Mouse (Mus musculus) liver, embryonic 12.5 days (tissue): Measurements from ENCODE around the gene Swsap1. TPM values are rescaled to one million over a fixed set of nuclear protein-coding genes. Genes with fewer than 3 reads are reported as not detected.

Experiments used
- ATAC-seq: fragments of 200-750 bp; cut with Nextera tagmentation; 2 replicates; pipeline ENCODE4 v1.8.0; 2017; ENCODE audit warnings: moderate number of reproducible peaks, mild to moderate bottlenecking, moderate library complexity
- H3K27ac ChIP-seq: fragments of 300-500 bp; sonication (generic); 2 replicates; pipeline ENCODE4 v1.5.1; 2016; ENCODE audit warnings: mild to moderate bottlenecking
- H3K27me3 ChIP-seq: fragments of 300-500 bp; sonication (generic); replicated peaks from 2 replicates; pipeline ENCODE4 v1.6.1; 2016; ENCODE audit warnings: mild to moderate bottlenecking, moderate library complexity
- H3K36me3 ChIP-seq: fragments of 300-500 bp; sonication (generic); 2 replicates; pipeline ENCODE4 v1.6.1; 2016; ENCODE audit warnings: mild to moderate bottlenecking, moderate library complexity
- H3K4me1 ChIP-seq: fragments of 300-500 bp; sonication (generic); 2 replicates; pipeline ENCODE4 v1.6.1; 2016
- H3K4me2 ChIP-seq: fragments of 300-500 bp; sonication (generic); 2 replicates; pipeline ENCODE4 v1.6.1; 2016; ENCODE audit warnings: mild to moderate bottlenecking, moderate library complexity
- H3K4me3 ChIP-seq: fragments of 300-500 bp; sonication (generic); 2 replicates; pipeline ENCODE4 v1.5.1; 2016; ENCODE audit warnings: mild to moderate bottlenecking, moderate library complexity
- H3K9ac ChIP-seq: fragments of 300-500 bp; sonication (generic); 2 replicates; pipeline ENCODE4 v1.6.1; 2016; ENCODE audit warnings: mild to moderate bottlenecking, moderate library complexity
- H3K9me3 ChIP-seq: fragments of 300-500 bp; sonication (generic); replicated peaks from 2 replicates; pipeline ENCODE4 v1.6.1; 2016; ENCODE audit warnings: mild to moderate bottlenecking, moderate library complexity
- WGBS: fragments of 180-500 bp; shearing (Covaris S2); methylation state at CpG from one replicate; pipeline ENCODE4 v1.1.7; 2016; ENCODE audit not compliant: insufficient replicate concordance; 5-methylcytosine and 5-hydroxymethylcytosine counted together
- polyA plus RNA-seq: library from polyadenylated mRNA; unstranded; fragments of >200 nt; fragmentation: Nextera tagmentation; extraction: Ambion mirVana; gene quantifications from 2 replicates; pipeline ENCODE4 v1.2.1, GENCODE M21; 2016

The Swsap1 gene
- polyA plus RNA-seq, 1 experiment from 2014 or later: 2.8 TPM

- H3K4me3 ChIP-seq: peak overlapping the region; percentile 74
- H3K36me3 ChIP-seq: peaks cover 36% of the 10 kb centered on the region
- WGBS: under 1% methylated on average over 18 of the region's 18 CpGs
- peak overlapping the region; percentile 97 for H3K27ac ChIP-seq
- peaks cover 45% of the 10 kb centered on the region for H3K4me1 ChIP-seq
- no peaks in the 10 kb centered on the region for H3K9me3 ChIP-seq
- H3K9ac ChIP-seq: peak overlapping the region; percentile 80
- peak overlapping the region; percentile 70 for H3K4me2 ChIP-seq
- ATAC-seq: peak; percentile 69
- no peaks in the 10 kb centered on the region; the same call in 1 of the 2 replicates for H3K27me3 ChIP-seq
These were observed 358 bp upstream of the Swsap1 start for GRCm38 (mm10) chr9:21955225-21955569.

DNA sequence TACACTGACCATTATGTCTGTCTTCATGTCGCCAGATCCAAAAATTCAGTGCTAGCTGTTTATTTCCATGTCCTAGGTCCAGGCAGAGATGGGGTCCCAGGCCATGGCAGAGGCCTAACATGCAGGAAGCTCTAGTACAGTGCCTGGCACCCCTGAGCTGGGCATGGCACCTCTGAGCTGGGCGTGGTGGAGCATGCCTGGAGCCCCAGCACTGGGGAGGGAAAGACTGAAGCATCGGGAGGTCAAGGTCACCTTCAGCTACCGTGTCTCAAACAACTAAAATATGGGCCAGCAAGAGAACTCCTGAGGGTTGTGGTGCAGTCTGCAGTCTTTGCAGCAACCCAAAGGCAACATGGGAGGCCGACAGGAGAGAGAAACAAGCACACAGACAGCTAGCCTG is 2.8 kb downstream of the Swsap1 start:
- H3K4me1 ChIP-seq: peaks cover 60% of the 10 kb centered on the region
- H3K9ac ChIP-seq: peak overlapping the region; percentile 93
- H3K4me3 ChIP-seq: peak overlapping the region; percentile 98
- WGBS: 77% methylated on average over 5 of the region's 5 CpGs
- H3K27ac ChIP-seq: peak overlapping the region; percentile 97
- H3K27me3 ChIP-seq: peaks cover 9% of the 10 kb centered on the region; the same call in 1 of the 2 replicates
- H3K4me2 ChIP-seq: peak overlapping the region; percentile 79
- peaks cover 55% of the 10 kb centered on the region for H3K36me3 ChIP-seq
- no peaks in the 10 kb centered on the region for H3K9me3 ChIP-seq
- no peak for ATAC-seq

- H3K9ac ChIP-seq: peak overlapping the region; percentile 93
- H3K27me3 ChIP-seq: peaks cover 9% of the 10 kb centered on the region; the same call in 1 of the 2 replicates
- no peaks in the 10 kb centered on the region for H3K9me3 ChIP-seq
- peak overlapping the region; percentile 79 for H3K4me2 ChIP-seq
- H3K27ac ChIP-seq: peak overlapping the region; percentile 97
- no peak for ATAC-seq
- peaks cover 68% of the 10 kb centered on the region for H3K4me1 ChIP-seq
- 95% methylated on average over 7 of the region's 7 CpGs for whole genome bisulfite sequencing
- H3K36me3 ChIP-seq: peaks cover 55% of the 10 kb centered on the region
- H3K4me3 ChIP-seq: peak overlapping the region; percentile 98
These were observed 3.7 kb downstream of the Swsap1 start for GRCm38 (mm10) chr9:21959244-21959643.

- Histone ChIP-seq H3K27ac (peak overlapping the region; percentile 97), H3K9me3 (no peaks in the 10 kb centered on the region), H3K9ac (peak overlapping the region; percentile 93), H3K4me2 (peak overlapping the region; percentile 79), H3K4me3 (peak overlapping the region; percentile 98), H3K4me1 (peaks cover 67% of the 10 kb centered on the region), H3K36me3 (peaks cover 55% of the 10 kb centered on the region), H3K27me3 (peaks cover 9% of the 10 kb centered on the region; the same call in 1 of the 2 replicates)
- WGBS: 73% methylated on average over 9 of the region's 9 CpGs
- ATAC-seq: no peak
These were observed 4.6 kb downstream of the Swsap1 start for GRCm38 (mm10) chr9:21960135-21960534.

- H3K9me3 ChIP-seq: no peaks in the 10 kb centered on the region
- no peak for ATAC-seq
- H3K4me3 ChIP-seq: peak overlapping the region; percentile 98
- H3K27ac ChIP-seq: peak overlapping the region; percentile 97
- H3K4me1 ChIP-seq: peaks cover 67% of the 10 kb centered on the region
- peak overlapping the region; percentile 79 for H3K4me2 ChIP-seq
- peaks cover 9% of the 10 kb centered on the region; the same call in 1 of the 2 replicates for H3K27me3 ChIP-seq
- H3K9ac ChIP-seq: peak overlapping the region; percentile 93
- peaks cover 55% of the 10 kb centered on the region for H3K36me3 ChIP-seq
- WGBS: 47% methylated on average over 26 of the region's 26 CpGs
These were observed 5.1 kb downstream of the Swsap1 start for GRCm38 (mm10) chr9:21960558-21961208.

- peak overlapping the region; percentile 97 for H3K27ac ChIP-seq
- H3K4me1 ChIP-seq: peaks cover 64% of the 10 kb centered on the region
- H3K9ac ChIP-seq: peak overlapping the region; percentile 93
- peaks cover 9% of the 10 kb centered on the region; the same call in 1 of the 2 replicates for H3K27me3 ChIP-seq
- peak overlapping the region; percentile 98 for H3K4me3 ChIP-seq
- H3K4me2 ChIP-seq: peak overlapping the region; percentile 79
- no peaks in the 10 kb centered on the region for H3K9me3 ChIP-seq
- H3K36me3 ChIP-seq: peaks cover 55% of the 10 kb centered on the region
- WGBS: 1% methylated on average over 35 of the region's 35 CpGs
- ATAC-seq: no peak
These were observed 5.9 kb downstream of the Swsap1 start for GRCm38 (mm10) chr9:21961366-21961980.

DNA sequence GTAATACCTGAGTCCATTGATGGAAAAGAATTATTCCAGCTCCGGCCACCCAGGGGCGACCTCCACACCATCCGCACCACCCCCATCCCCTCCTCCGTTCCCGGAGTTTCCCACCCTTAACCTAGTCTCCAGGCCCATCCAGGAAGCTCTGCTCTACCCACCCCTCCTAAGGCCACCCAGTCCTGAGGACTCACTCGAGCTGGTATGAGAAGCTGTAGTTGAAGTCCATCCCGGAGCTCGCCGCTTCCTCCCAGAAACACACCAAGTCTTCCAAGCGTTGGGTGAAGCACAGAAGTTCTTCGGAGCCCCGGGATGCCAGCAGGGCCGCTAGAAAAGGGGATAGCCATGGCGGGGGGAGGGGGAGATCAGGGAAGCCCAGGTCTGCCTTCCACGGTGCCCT is 6.5 kb downstream of the Swsap1 start:
- ATAC-seq: peak; percentile 9
- H3K36me3 ChIP-seq: peaks cover 51% of the 10 kb centered on the region
- WGBS: under 1% methylated on average over 15 of the region's 15 CpGs
- peak overlapping the region; percentile 97 for H3K27ac ChIP-seq
- H3K4me1 ChIP-seq: peaks cover 59% of the 10 kb centered on the region
- peak overlapping the region; percentile 79 for H3K4me2 ChIP-seq
- peak overlapping the region; percentile 93 for H3K9ac ChIP-seq
- H3K9me3 ChIP-seq: no peaks in the 10 kb centered on the region
- H3K4me3 ChIP-seq: peak overlapping the region; percentile 98
- H3K27me3 ChIP-seq: peaks cover 9% of the 10 kb centered on the region; the same call in 1 of the 2 replicates

DNA sequence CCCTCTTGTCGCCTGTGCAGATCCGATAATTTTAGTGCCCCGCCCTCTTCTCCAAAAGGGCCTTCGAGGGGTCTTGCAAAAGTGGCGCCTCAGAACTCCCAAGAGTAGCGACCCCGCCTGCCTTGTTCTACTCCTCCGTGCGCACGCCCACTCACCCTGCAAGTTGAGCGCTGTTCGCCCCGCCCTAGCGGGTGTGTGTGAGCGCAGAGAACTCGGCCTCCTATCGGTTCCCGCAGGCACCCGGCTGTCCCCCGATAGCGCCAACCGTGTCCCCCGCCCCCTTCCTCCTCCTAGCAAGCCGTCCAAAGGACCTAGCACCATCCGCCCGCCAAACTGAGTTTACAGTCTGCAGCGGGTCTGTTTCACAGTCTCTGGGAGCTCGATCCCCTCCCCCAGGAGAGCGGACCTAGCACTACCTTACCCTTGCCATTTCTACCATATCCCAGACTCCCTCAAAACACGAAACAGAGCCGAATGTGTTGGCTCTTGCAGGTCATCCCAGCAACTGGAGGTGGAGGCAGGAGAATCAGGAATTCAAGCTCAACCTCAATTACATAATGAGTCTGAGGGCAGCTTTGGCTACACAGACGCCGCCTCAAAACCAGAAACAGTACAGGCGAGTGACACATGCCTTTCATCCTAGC is 7.0 kb downstream of the Swsap1 start:
- peaks cover 9% of the 10 kb centered on the region; the same call in 1 of the 2 replicates for H3K27me3 ChIP-seq
- peak overlapping the region; percentile 98 for H3K4me3 ChIP-seq
- H3K4me1 ChIP-seq: peaks cover 54% of the 10 kb centered on the region
- peak overlapping the region; percentile 93 for H3K9ac ChIP-seq
- no peaks in the 10 kb centered on the region for H3K9me3 ChIP-seq
- 0% methylated on average over 34 of the region's 34 CpGs for WGBS
- H3K27ac ChIP-seq: peak overlapping the region; percentile 97
- peak overlapping the region; percentile 79 for H3K4me2 ChIP-seq
- H3K36me3 ChIP-seq: peaks cover 46% of the 10 kb centered on the region
- peak; percentile 92 for ATAC-seq

DNA sequence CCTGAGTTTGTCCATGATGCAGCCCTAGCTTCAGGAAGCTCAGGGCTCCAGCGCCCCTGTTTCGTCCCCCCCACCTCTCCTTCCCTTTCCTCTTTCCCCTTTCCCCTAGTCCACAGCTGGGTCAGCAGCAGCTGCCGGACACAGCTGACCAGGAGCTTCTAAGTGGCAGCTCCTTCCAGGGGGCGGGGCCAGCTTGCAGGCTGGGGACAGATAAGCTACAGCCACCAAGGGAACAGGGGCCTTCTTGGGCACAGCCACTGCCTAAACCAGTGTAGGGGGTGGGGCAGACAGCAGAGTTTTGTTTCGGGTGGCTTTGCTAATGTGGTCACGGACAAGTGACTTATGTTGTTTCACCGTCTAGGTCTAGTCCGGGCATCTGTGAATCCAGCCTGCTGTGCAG is 7.9 kb downstream of the Swsap1 start, which contains the start of gene Epor:
Epor (minus strand) TSS at position 90 of the 400 bp plus-strand sequence.
- H3K4me2 ChIP-seq: peak within 1 kb of the TSS; percentile 79
- WGBS: 3% methylated on average over 8 of the region's 8 CpGs
- H3K27ac ChIP-seq: peak within 1 kb of the TSS; percentile 97
- peaks cover 37% of the 10 kb centered on the region for H3K36me3 ChIP-seq
- peaks cover 9% of the 10 kb centered on the region; the same call in 1 of the 2 replicates for H3K27me3 ChIP-seq
- ATAC-seq: peak; percentile 75
- peak within 1 kb of the TSS; percentile 98 for H3K4me3 ChIP-seq
- H3K9me3 ChIP-seq: no peaks in the 10 kb centered on the region
- peaks cover 52% of the 10 kb centered on the region for H3K4me1 ChIP-seq
- peak within 1 kb of the TSS; percentile 93 for H3K9ac ChIP-seq

- Histone ChIP-seq H3K9me3 (no peaks in the 10 kb centered on the region), H3K4me2 (no peak overlapping the region), H3K4me1 (peaks cover 14% of the 10 kb centered on the region), H3K9ac (no peak overlapping the region), H3K36me3 (no peaks in the 10 kb centered on the region), H3K4me3 (no peak overlapping the region), H3K27me3 (peaks cover 22% of the 10 kb centered on the region), H3K27ac (no peak overlapping the region)
- ATAC-seq: no peak
- 53% methylated on average over 6 of the region's 6 CpGs for WGBS
These were observed 13.3 kb downstream of the Swsap1 start for GRCm38 (mm10) chr9:21968883-21969282.

DNA sequence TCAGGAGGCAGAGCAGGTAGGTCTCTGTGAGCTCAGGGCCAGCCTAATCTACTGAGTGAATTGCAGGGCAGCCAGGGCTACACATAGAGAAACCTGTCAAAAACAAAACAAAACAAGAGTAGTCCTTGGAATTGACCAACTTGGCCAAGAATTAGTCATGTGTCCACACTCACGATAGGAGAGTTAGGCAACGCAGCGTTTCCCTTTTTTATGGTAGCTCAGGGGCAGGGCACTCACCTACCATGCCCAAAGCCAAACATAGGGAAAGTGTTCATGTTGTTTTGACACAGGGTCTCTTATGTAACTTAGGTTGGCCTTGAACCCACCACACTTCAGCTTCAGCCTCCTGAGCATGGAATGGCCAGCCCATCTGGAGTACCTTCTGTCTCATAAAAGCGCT is 13.7 kb downstream of the Swsap1 start:
- WGBS: 74% methylated on average over 4 of the region's 4 CpGs
- H3K36me3 ChIP-seq: no peaks in the 10 kb centered on the region
- H3K4me2 ChIP-seq: no peak overlapping the region
- no peak overlapping the region for H3K27ac ChIP-seq
- H3K27me3 ChIP-seq: peaks cover 24% of the 10 kb centered on the region
- peaks cover 10% of the 10 kb centered on the region for H3K4me1 ChIP-seq
- H3K9me3 ChIP-seq: no peaks in the 10 kb centered on the region
- H3K4me3 ChIP-seq: no peak overlapping the region
- ATAC-seq: no peak
- H3K9ac ChIP-seq: no peak overlapping the region
